ENCODE assay signal across 8 mouse cellular contexts in genomic region chr13:104177796-104178649, GRCm38 (mm10). TPM values are rescaled to one million over a fixed set of nuclear protein-coding genes. Genes with fewer than 3 reads are reported as not detected.
DNase-seq lines count a peak whose midpoint lies in the region; ATAC-seq and TF ChIP-seq lines count a peak whose summit lies in the region.

TSS of gene Trappc13 (minus strand) at chr13:104178469.

- peak within 1 kb of the TSS; percentile 96 for H3K4me3 ChIP-seq in cerebellum, adult 2 months (replicated peaks; ENCODE audit: insufficient read depth, low read depth, low read length)
- H3K4me3 ChIP-seq in embryonic facial prominence, embryonic 11.5 days (ENCODE audit: low read depth, low read length), result peak within 1 kb of the TSS; percentile 86
- H3K4me3 ChIP-seq in heart, embryonic 11.5 days (ENCODE audit: low read depth, low read length), result peak within 1 kb of the TSS; percentile 85
- peak within 1 kb of the TSS; percentile 74 for H3K4me3 ChIP-seq in liver, embryonic 12.5 days

- TF ChIP-seq CTCF in cerebellum, adult 2 months (IDR thresholded peaks at IDR 0.05; ENCODE audit: borderline replicate concordance, insufficient read depth, low read depth, low read length), result no peak
- no peak for TF ChIP-seq CTCF in Patski (IDR thresholded peaks at IDR 0.05)

- no peaks in the 10 kb centered on the region for H3K27me3 ChIP-seq in cerebellum, adult 2 months (ENCODE audit: control insufficient read depth, insufficient read depth, low read length)
- H3K27me3 ChIP-seq in Patski, result no peaks in the 10 kb centered on the region
- H3K27me3 ChIP-seq in embryonic facial prominence, embryonic 11.5 days (ENCODE audit: control insufficient read depth, insufficient read depth, low read length), result no peaks in the 10 kb centered on the region
- no peaks in the 10 kb centered on the region for H3K27me3 ChIP-seq in heart, embryonic 11.5 days (ENCODE audit: control insufficient read depth, insufficient read depth, low read length)
- H3K27me3 ChIP-seq in liver, embryonic 12.5 days (replicated peaks), result no peaks in the 10 kb centered on the region

- peak within 1 kb of the TSS; percentile 62 for H3K4me2 ChIP-seq in embryonic facial prominence, embryonic 11.5 days (ENCODE audit: low read depth, low read length)
- H3K4me2 ChIP-seq in heart, embryonic 11.5 days, result peak within 1 kb of the TSS; percentile 78
- peak within 1 kb of the TSS; percentile 81 for H3K4me2 ChIP-seq in liver, embryonic 12.5 days

- TF ChIP-seq POLR2A in cerebellum, adult 2 months (IDR thresholded peaks at IDR 0.05; ENCODE audit: borderline replicate concordance, insufficient read depth, low read length), result peak; percentile 46; the same call in 1 of the 2 replicates

- peak within 1 kb of the TSS; percentile 89 for H3K27ac ChIP-seq in cerebellum, adult 2 months (ENCODE audit: insufficient read depth, low read length)
- H3K27ac ChIP-seq in embryonic facial prominence, embryonic 11.5 days (replicated peaks; ENCODE audit: low read depth, low read length), result peak within 1 kb of the TSS; percentile 56; the same call in 1 of the 2 replicates
- H3K27ac ChIP-seq in heart, embryonic 11.5 days (ENCODE audit: low read depth, low read length), result peak within 1 kb of the TSS; percentile 85
- peak within 1 kb of the TSS; percentile 94 for H3K27ac ChIP-seq in liver, embryonic 12.5 days

- no peaks in the 10 kb centered on the region for H3K9me3 ChIP-seq in embryonic facial prominence, embryonic 11.5 days (replicated peaks; ENCODE audit: control insufficient read depth, low read length)
- no peaks in the 10 kb centered on the region for H3K9me3 ChIP-seq in heart, embryonic 11.5 days (replicated peaks; ENCODE audit: control insufficient read depth, low read length)
- no peaks in the 10 kb centered on the region for H3K9me3 ChIP-seq in liver, embryonic 12.5 days (replicated peaks)

- in situ Hi-C loops in Patski (cut with MboI; ENCODE audit: low pct_unique_long_range_greater_than_20kb), result no loop called here

- peak; percentile 75 for ATAC-seq in Patski
- peak; percentile 89 for ATAC-seq in embryonic facial prominence, embryonic 11.5 days (replicated peaks; ENCODE audit: insufficient number of reproducible peaks, low FRiP score, low TSS enrichment, low read depth)
- peak; percentile 88 for ATAC-seq in heart, embryonic 11.5 days (replicated peaks; ENCODE audit: insufficient number of reproducible peaks, low FRiP score, low TSS enrichment)
- peak; percentile 85 for ATAC-seq in liver, embryonic 12.5 days

- POLR2A ChIA-PET in Patski (lab: Charles Lee), result no interaction called here

- H3K36me3 ChIP-seq in embryonic facial prominence, embryonic 11.5 days (replicated peaks; ENCODE audit: control insufficient read depth, insufficient read depth, low read depth, low read length), result no peaks in the 10 kb centered on the region
- H3K36me3 ChIP-seq in heart, embryonic 11.5 days (ENCODE audit: control insufficient read depth, insufficient read depth, low read length), result peaks cover 3% of the 10 kb centered on the region; the same call in 1 of the 2 replicates
- H3K36me3 ChIP-seq in liver, embryonic 12.5 days, result peaks cover 33% of the 10 kb centered on the region

- DNase-seq in cerebellum, adult 2 months, result peak in 1 of 2 experiments; percentile 84
- no peak for DNase-seq in cerebellum, adult 9-10 months
- DNase-seq in Patski (ENCODE audit: low read depth, low spot score), result no peak
- DNase-seq in embryonic facial prominence, embryonic 11.5 days (ENCODE audit: low spot score), result peak; percentile 89
- DNase-seq in kidney, postnatal 10 days, result peak; percentile 92
- DNase-seq in ovary, postnatal 14 days (ENCODE audit: low spot score), result peak; percentile 67

- H3K4me1 ChIP-seq in cerebellum, adult 2 months (ENCODE audit: control insufficient read depth, insufficient read depth, low read length), result 0 out of 2 replicates have a peak, but pooled peaks cover 2% of the 10 kb centered on the region
- no peaks in the 10 kb centered on the region for H3K4me1 ChIP-seq in embryonic facial prominence, embryonic 11.5 days (ENCODE audit: control insufficient read depth, insufficient read depth, low read length)
- H3K4me1 ChIP-seq in heart, embryonic 11.5 days (ENCODE audit: control insufficient read depth, insufficient read depth, low read length), result peaks cover 10% of the 10 kb centered on the region
- H3K4me1 ChIP-seq in liver, embryonic 12.5 days, result peaks cover 28% of the 10 kb centered on the region

- under 1% methylated on average over 32 of the region's 32 CpGs for WGBS in cerebellum, adult 2 months
- under 1% methylated on average over 32 of the region's 32 CpGs for WGBS in embryonic facial prominence, embryonic 11.5 days
- under 1% methylated on average over 32 of the region's 32 CpGs for WGBS in heart, embryonic 11.5 days (ENCODE audit: insufficient replicate concordance)
- WGBS in liver, embryonic 12.5 days (ENCODE audit: insufficient replicate concordance), result under 1% methylated on average over 32 of the region's 32 CpGs

- peak within 1 kb of the TSS; percentile 86 for H3K9ac ChIP-seq in embryonic facial prominence, embryonic 11.5 days (replicated peaks; ENCODE audit: low read length)
- H3K9ac ChIP-seq in heart, embryonic 11.5 days (ENCODE audit: low read depth, low read length), result peak within 1 kb of the TSS; percentile 82
- peak within 1 kb of the TSS; percentile 82 for H3K9ac ChIP-seq in liver, embryonic 12.5 days

- CTCF ChIA-PET in Patski (lab: Charles Lee), result interaction anchor here (0.7 to 1.2 kb wide), 3 partner anchors 10 to 12 kb away, joined by 3 read pairs; no protein-coding TSS in a partner anchor

RNA-seq across cellular contexts. Expression of gene Trappc13, which starts in this region (rescaled TPM):
- 30.4 and 31.5 TPM in 2 replicates for polyA plus RNA-seq in cerebellum, adult 2 months (2012; rRNA removed)
- polyA plus RNA-seq in Patski (2021), result 45.7 TPM
- 75.6 and 82.2 TPM in 2 replicates for polyA plus RNA-seq in embryonic facial prominence, embryonic 11.5 days (2014; fragmentation: Nextera tagmentation; extraction: Ambion mirVana)
- 53.2 and 58.1 TPM in 2 replicates for polyA plus RNA-seq in heart, embryonic 11.5 days (2014; fragmentation: Nextera tagmentation; extraction: Ambion mirVana)
- 39.5 and 42.6 TPM in 2 replicates for polyA plus RNA-seq in liver, embryonic 12.5 days (2016; fragmentation: Nextera tagmentation; extraction: Ambion mirVana)

Comparison
In these comparisons a context has a peak if more than half of its experiments do, and no peak if none do; other contexts are left out.
1. DNase-seq: peak in embryonic facial prominence, embryonic 11.5 days (single experiment), kidney, postnatal 10 days (single experiment) and ovary, postnatal 14 days (single experiment); none in cerebellum, adult 9-10 months (single experiment) and Patski (single experiment).
2. Peak in every context shown above with its lines, with median percentiles within 50 percentile points of each other: H3K27ac ChIP-seq, H3K4me3 ChIP-seq, ATAC-seq, H3K4me2 ChIP-seq and H3K9ac ChIP-seq.